Mouse (Mus musculus): ENCODE data around the gene Klhdc8b. TPM values are rescaled to one million over a fixed set of nuclear protein-coding genes. Genes with fewer than 3 reads are reported as not detected.

Klhdc8b gene
- total RNA-seq (2021) = 29.7 and 30.9 TPM in 2 replicates
- long read RNA-seq, experiment 1, transcript Klhdc8b-201 (6 exons, 1,897 nt) = major isoform, 31 of 68 reads
- long read RNA-seq, experiment 1, partial matches to known transcripts = 6 of 68 reads
- long read RNA-seq, experiment 1, other reads (novel, unspliced or antisense) = 29 of 68 reads
- long read RNA-seq, experiment 2, full-length matches to known transcripts = 22 of 42 reads
- long read RNA-seq, experiment 2, partial matches to known transcripts = 1 of 42 reads
- long read RNA-seq, experiment 2, other reads (novel, unspliced or antisense) = 19 of 42 reads

- no peak for DNase-seq
These were observed at the start of gene Klhdc8b for GRCm38 (mm10) chr9:108461181-108461631. Gene Klhdc8b, minus strand, starts transcription at chr9:108461581.

GRCm38 (mm10) chr9:108508776-108509175 lies 47.4 kb upstream of the Klhdc8b start:
- no peak for DNase-seq

GRCm38 (mm10) chr9:108507619-108508434 lies 46.4 kb upstream of the Klhdc8b start, which contains the start of gene Qars:
Gene Qars, plus strand, starts transcription at chr9:108507706.
- DNase-seq = peak; percentile 97

GRCm38 (mm10) chr9:108506901-108507300 lies 45.5 kb upstream of the Klhdc8b start:
- DNase-seq = no peak

GRCm38 (mm10) chr9:108499943-108500342 lies 38.6 kb upstream of the Klhdc8b start:
- no peak for DNase-seq

- no peak for DNase-seq
These were observed 37.9 kb upstream of the Klhdc8b start for GRCm38 (mm10) chr9:108499231-108499630.

- no peak for DNase-seq
These were observed 33.5 kb upstream of the Klhdc8b start for GRCm38 (mm10) chr9:108494905-108495304.

- DNase-seq = no peak
These were observed 32.9 kb upstream of the Klhdc8b start for GRCm38 (mm10) chr9:108494146-108494825.

- DNase-seq = no peak
These were observed 31.9 kb upstream of the Klhdc8b start for GRCm38 (mm10) chr9:108493246-108493645.

- DNase-seq = peak; percentile 86
These were observed 30.8 kb upstream of the Klhdc8b start for GRCm38 (mm10) chr9:108492043-108492750.

- DNase-seq = no peak
These were observed 29.9 kb upstream of the Klhdc8b start for GRCm38 (mm10) chr9:108491286-108491580.

- peak; percentile 98 for DNase-seq
These were observed 29.3 kb upstream of the Klhdc8b start, which contains the start of gene Usp19 for GRCm38 (mm10) chr9:108490559-108491285. Gene Usp19, plus strand, starts transcription at chr9:108490602.

GRCm38 (mm10) chr9:108489702-108490558 lies 28.5 kb upstream of the Klhdc8b start:
- DNase-seq = no peak

GRCm38 (mm10) chr9:108489215-108489614 lies 27.8 kb upstream of the Klhdc8b start:
- no peak for DNase-seq

- DNase-seq = peak; percentile 9
These were observed 27.0 kb upstream of the Klhdc8b start for GRCm38 (mm10) chr9:108488403-108488802.

- DNase-seq = no peak
These were observed 25.7 kb upstream of the Klhdc8b start for GRCm38 (mm10) chr9:108486973-108487530.

- DNase-seq = no peak
These were observed 24.0 kb upstream of the Klhdc8b start for GRCm38 (mm10) chr9:108485301-108485875.

GRCm38 (mm10) chr9:108484021-108484420 lies 22.6 kb upstream of the Klhdc8b start:
- DNase-seq = no peak

- no peak for DNase-seq
These were observed 21.8 kb upstream of the Klhdc8b start for GRCm38 (mm10) chr9:108483051-108483790.
